Mouse (Mus musculus) heart, adult 8-10 months (tissue): Measurements from ENCODE around the gene Lsp1. TPM values are rescaled to one million over a fixed set of nuclear protein-coding genes. Genes with fewer than 3 reads are reported as not detected.

ENCODE experiments used
- DNase-seq: peaks from one replicate; pipeline ENCODE4 v3.0.0; 2022; ENCODE audit warnings: low spot score
- total RNA-seq, 4 experiments: library from RNA; stranded (reverse); gene quantifications; 2 replicates each; pipeline ENCODE4 v1.2.4; 2022

Lsp1 gene
- total RNA-seq, 4 experiments from 2014 or later = 24.0 to 40.3 (median 31.7) TPM

DNA sequence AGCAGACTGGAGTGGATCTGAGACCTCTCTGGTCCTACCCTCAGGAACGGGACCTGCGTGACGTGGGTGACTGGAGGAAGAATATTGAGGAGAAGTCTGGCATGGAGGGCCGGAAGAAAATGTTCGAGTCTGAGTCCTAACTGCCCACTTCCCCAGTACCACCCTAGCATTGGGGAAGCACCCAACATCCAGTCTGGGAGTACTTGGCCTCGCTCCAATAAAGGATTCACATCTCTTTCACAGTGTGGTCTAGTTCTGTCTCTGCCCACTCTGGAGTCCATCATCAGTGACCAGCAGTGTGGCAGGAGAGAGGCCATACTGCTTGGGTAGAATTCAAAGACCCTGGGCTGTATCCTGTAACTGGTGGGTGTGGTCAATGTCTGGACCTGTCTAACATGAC is 16.4 kb upstream of the Lsp1 start:
- no peak for DNase-seq

- no peak for DNase-seq
Measured at GRCm38 (mm10) chr7:142445324-142445723, 15.3 kb upstream of the Lsp1 start.

DNA sequence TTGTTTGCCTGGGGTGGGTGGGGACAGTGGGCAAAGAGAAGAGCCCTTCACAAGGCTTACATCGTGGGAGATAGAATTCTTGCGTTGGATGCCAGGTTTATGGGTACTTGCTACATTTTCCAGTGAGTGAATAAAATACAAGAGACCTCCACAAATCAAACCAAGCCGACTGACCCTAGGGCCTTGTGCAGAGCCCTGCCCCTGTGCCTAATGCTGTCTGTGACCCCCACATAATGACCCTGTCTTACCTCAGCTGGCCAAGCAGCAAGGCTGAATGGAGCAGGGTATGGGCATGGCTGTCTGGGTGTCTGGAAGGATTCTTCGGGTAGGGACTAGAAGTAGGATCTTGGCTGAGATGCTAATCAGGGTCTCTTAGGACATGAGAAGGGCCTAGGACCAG is 14.3 kb upstream of the Lsp1 start:
- no peak for DNase-seq

DNA sequence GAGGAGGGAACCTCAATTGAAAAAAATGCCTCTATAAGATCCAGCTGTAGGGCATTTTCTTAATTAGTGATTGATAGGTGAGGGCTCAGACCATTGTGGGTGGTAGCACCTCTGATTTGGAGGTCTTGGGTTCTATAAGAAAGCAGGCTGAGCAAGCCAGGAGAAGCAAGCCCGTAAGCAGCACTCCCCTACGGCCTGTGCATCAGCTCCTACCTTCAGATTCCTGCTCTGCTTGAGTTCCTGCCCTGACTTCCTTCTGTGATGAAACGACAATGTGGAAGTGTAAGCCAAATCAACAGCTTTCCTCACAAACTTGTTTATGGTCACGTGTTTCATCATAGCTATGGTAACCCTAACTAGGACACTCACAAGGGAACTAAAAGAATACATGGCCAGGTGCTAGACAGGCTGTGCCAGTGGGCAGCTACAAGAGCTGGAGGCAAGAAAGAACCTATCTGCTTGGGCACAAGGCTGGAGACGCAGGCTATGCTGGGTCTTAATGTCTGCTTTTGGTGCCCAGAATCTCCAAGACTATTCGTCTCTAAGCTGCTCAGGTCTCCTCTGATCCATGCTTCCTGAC is 11.5 kb upstream of the Lsp1 start:
- DNase-seq = no peak

DNA sequence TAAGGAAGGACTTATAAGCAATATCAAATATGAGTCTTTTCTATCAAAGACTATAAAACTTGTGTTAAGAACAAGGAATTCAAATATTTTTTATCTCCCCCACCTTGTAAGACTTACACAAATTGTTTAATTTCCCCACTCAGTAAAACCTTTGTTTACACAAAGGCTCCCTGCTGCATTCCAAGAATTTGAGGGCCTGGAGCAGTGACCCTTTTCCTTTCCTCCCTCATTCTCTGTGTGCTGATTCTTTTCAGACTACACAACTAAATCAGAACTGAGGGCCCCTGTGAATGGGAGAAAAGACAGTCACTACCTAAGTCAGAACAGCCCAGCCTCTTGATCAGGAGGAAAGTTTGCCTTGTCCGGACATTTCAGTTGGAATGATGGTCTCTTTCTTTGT is 5.9 kb upstream of the Lsp1 start:
- no peak for DNase-seq

- DNase-seq = no peak
Measured at GRCm38 (mm10) chr7:142455251-142455650, 5.4 kb upstream of the Lsp1 start.

DNA sequence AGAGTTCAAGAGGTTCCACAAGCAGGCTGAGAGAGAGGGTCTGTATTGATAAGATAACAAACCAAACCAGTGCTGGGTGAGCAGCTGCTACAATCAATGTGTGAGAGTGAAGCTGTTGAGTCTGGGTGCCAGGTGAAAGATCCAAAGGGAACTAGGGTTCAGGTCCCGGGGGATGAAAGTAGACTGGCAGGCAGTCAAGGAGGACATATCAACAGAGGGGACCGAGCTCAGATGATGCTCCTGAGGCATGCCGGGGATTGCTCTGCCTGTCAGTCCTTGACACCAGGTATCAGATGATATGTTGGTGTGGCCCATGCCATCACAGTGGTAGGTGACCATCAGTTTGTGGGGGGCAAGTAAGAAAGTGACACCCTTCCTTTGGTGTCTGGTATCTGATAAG is 3.8 kb upstream of the Lsp1 start:
- no peak for DNase-seq

- DNase-seq = no peak
Measured at GRCm38 (mm10) chr7:142457227-142457811, 3.3 kb upstream of the Lsp1 start.

GRCm38 (mm10) chr7:142458026-142458425 is 2.6 kb upstream of the Lsp1 start:
- DNase-seq = no peak

GRCm38 (mm10) chr7:142458676-142459298 is 1.8 kb upstream of the Lsp1 start:
- DNase-seq = no peak

GRCm38 (mm10) chr7:142459299-142459691 is 1.3 kb upstream of the Lsp1 start:
- DNase-seq = no peak

- no peak for DNase-seq
Measured at GRCm38 (mm10) chr7:142461446-142461845, 837 bp downstream of the Lsp1 start.

DNA sequence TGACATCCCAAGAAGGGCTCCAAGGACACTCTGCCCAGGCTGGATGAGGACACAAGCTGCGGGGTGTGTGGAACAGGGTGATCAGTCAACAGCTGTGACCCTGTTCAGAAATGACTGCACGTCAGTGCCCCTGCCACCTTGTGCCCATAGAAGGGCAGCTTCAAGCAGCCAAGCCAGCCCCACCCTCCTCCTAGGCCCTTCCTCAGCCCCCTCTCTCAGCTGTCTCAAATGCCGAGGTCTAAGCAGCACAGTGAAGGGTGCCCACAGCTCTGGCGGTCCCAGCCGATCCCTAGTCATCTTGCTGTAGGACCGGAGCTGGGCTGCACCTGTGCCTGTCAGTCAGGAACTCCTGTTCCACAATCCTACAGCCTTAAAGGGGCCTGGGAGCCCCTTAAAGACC is 1.6 kb downstream of the Lsp1 start:
- DNase-seq = no peak

DNA sequence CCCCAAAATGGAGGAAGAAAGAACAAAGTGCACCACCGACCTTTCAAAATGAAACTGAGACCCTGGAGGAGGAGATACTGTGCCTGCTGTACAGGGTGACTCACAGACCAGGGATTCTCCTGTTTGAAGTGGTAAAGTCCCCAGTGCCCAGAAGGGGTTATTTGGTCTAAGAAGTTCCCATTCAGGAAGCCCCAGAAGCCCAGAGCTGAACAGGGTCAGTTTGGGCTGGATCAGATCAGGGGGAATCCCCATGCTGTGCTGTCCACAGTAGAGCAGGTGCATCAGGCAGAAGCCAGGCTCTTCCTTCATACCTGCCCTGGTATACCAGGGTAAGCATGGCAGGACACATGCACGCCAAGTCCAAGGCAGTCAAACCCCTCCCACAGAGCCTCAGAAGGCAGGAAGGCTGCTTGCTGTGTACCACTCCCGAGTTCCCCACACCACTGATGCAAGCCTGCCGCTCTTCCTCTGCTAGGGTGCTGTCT is 2.0 kb downstream of the Lsp1 start:
- no peak for DNase-seq

GRCm38 (mm10) chr7:142470171-142470691 is 9.6 kb downstream of the Lsp1 start:
- DNase-seq = no peak

DNA sequence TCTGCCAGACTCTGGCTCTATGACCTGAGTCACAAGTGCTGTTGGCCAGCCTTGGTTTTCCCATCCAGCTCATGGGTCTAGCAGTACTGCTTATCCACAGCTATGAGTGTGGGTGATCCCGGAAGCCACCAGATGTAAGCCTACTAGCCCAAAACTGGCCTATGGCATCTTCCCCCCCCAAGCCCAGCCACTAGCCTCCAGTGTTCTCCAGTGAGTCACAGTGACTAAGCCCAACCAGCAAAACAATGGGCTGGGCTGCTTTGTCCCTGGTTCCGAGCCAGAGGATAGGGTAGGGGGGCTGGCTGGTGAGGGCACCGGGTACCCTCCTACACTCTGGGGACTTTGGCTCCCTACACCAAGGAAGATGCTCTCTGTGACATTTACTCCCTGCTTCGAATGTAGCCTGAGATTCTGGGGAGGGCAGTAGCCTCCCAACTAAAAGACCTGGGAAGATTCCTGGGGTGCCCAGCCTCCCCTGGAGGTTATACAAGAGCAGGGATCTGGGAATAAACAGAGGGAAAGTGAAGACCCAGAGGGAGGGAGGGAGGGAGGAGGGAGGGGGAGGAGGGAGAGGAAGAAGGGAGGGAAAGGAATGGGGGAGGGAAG is 10.3 kb downstream of the Lsp1 start:
- DNase-seq = peak; percentile 69

DNA sequence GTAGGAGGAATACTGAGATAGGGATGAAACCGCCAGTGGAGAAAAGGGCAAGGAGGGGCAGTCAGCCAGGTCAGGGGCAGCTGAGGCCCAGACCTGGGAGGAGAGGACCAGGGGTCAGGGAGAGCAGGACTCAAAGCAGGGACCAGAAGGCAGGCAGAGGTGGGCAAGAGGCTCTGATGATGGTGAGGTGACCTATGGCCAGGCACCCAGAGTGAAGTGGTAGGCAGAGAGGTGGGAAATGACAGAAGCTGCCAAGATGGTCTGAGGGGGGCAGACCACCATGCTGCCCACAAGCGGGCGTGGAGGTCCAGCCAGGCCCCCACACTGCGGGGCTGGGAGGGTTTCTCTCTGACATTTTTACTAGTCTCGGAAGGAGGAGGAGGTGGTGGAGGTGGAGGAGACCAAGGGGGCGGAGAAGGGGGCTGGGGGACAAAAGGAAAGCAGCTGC is 10.8 kb downstream of the Lsp1 start:
- DNase-seq = no peak

DNA sequence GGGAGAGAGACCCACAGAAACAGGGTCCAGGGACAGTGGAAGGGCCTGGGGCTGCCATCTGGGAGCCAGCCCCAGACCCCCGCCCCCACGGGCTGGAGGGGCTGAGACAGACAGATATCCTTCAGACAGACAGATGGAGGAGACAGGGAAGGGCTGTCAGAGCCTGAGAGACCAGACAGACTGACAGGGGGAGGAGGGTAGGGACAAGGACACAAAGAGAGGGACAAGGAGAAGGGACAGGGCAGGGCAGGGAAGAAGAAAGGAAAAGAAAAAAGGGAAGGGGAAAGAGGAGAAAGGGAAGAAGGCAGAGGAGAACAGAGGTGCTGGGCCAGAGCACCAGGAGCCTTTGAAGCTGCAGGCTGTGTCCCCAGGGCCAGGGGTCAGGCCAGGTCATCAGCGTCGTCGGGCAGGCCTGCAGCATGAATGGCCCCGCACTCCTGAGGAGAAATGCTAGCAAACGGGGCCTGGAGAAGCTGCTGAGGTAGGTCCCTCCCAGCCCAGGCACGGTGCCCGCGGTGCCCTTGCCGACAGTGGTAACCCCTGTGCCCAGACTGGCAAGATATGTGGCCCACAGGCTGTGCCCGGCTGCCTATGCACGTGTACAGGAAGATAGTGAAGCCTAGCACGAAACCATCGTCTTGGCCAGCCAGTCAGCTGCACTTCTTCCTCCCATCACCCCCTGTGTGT is 11.4 kb downstream of the Lsp1 start:
- no peak for DNase-seq

DNA sequence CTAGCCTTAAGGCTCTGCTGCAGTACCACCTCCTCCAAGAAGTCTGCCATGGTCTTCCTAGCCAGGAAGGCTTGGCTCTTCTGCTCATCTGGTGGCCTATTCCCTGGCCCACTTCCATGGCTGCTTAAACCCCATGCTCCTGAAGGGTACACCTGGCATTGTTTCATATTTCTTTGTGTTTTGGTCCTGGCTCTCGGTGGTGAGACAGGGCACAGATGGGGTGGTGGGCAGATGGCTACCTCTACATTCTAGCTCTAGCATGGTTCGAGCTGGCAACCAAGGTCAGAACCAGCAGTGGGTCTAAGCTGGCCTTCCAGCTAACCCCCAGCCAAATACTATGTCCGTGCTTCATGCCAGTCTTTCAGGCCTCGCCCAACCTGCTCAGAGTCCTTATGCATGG is 12.3 kb downstream of the Lsp1 start:
- no peak for DNase-seq

DNA sequence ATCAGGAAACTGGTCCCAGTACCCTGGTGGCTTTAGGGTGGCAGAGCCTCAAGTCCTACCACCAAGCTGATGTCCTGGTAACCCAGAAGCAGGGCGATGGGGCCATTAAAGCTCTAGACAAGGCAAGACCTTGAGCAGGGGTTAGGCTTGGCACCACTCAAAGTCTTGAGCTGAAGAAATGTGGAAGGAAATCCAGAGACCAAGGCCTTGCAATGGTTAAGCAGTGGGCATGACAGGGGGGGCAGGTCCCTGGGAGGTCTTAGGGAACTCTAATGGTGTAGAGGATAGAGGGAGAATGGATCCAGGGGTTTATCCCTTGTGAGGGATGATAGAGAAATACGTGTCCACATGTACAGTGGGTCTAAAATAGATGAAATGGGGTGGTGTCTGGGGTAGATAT is 12.9 kb downstream of the Lsp1 start:
- no peak for DNase-seq

- no peak for DNase-seq
Measured at GRCm38 (mm10) chr7:142474799-142475198, 14.2 kb downstream of the Lsp1 start.

GRCm38 (mm10) chr7:142475641-142476040 is 15.0 kb downstream of the Lsp1 start:
- DNase-seq = no peak
